ENCODE assay signal across 12 mouse cellular contexts in the genomic region with DNA sequence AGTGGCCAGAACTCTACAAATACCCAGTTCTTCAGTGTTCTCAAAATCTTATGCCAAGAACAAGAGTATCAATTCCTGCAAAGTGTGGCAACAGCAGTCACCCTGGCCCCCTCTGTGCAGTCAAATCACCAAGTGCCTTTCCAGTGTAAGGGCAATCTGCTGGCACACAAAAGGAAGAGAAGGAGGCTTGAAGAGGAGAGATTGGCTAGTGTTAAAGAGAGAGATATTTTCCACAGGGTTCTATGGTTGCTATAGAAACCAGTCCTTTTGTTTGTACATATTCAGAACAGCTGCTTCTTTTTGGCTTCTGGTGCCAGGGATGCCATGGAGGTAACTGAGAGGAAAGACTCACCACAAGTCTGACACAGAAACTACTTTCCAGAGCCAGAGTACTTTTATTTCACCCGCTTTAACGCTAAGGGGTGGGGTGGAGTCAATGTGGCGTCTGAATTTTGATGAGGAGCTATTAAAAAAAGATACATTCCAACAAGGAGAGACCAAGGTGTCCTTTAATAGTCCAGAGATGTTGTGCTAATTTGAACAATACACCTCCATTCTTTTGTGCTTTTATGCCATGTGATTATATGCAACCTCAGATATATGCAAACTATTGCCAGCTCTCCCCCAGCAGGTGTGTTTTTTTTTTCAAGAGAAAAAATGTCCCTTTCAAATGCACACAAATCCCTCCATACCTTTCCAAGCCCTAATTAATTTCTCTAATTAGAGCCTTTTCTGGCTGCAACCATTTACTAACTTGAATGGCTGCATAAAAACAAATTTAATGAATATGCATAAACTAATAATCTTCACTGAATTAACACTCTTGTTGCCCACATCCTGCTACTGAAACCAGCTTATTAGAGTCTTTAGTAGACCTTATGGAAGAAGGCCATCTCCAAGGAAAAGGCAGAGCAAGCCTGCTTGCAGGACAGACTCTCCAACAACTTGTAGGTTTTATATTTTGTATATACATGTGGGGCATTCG.
DNase-seq lines count a peak whose midpoint lies in the region; ATAC-seq and TF ChIP-seq lines count a peak whose summit lies in the region.
"Had no signal": no experiment of that assay in that cellular context is flagged by ENCODE, and none has a peak within 500 bp of the region (broad histone marks: within the 10 kb centered on the region; RNA-seq: fewer than 3 reads in every experiment).

No protein-coding gene starts in this region.

- peak in 1 of 2 experiments; percentile 5 for DNase-seq in layer of hippocampus, adult 2 months (ENCODE audit: low spot score in 2 of 2)
- no peak for DNase-seq in layer of hippocampus, postnatal 36 days
- DNase-seq in embryo, embryonic 10.5 days (ENCODE audit: low spot score) = peak; percentile 63
- DNase-seq in midbrain, postnatal 0 days (ENCODE audit: low spot score) = peak; percentile 75
- DNase-seq in adrenal gland, adult 18-20 months (ENCODE audit: low spot score in 2 of 2) = no peak
- no peak for DNase-seq in cerebellum, adult 9-10 months
- no peak for DNase-seq in urinary bladder, postnatal 36 days (ENCODE audit: low spot score in 2 of 2)
- DNase-seq: adrenal gland, postnatal 14 days; cerebellum, adult 9-11 months; liver; thymus, postnatal 14 days had no signal

- no peak overlapping the region; the same call in 1 of the 2 replicates for H3K4me2 ChIP-seq in hindbrain, embryonic 12.5 days (replicated peaks)
- H3K4me2 ChIP-seq in midbrain, postnatal 0 days (ENCODE audit: low read depth, low read length, poor library complexity, severe bottlenecking) = no peak overlapping the region

- peaks cover 7% of the 10 kb centered on the region for H3K4me1 ChIP-seq in hindbrain, embryonic 12.5 days
- peaks cover 7% of the 10 kb centered on the region; the same call in 1 of the 2 replicates for H3K4me1 ChIP-seq in midbrain, postnatal 0 days (ENCODE audit: insufficient read depth, low read length)

- H3K4me3 ChIP-seq in layer of hippocampus, adult 2 months = peak overlapping the region; percentile 4; the same call in 1 of the 2 replicates
- H3K4me3 ChIP-seq in hindbrain, embryonic 12.5 days = no peak overlapping the region
- H3K4me3 ChIP-seq in midbrain, postnatal 0 days (ENCODE audit: low read depth, low read length) = no peak overlapping the region

- H3K9ac ChIP-seq in hindbrain, embryonic 12.5 days = no peak overlapping the region
- H3K9ac ChIP-seq in midbrain, postnatal 0 days (replicated peaks; ENCODE audit: low read length, poor library complexity, severe bottlenecking) = no peak overlapping the region

- TF ChIP-seq CTCF in layer of hippocampus, adult 2 months (conservative IDR thresholded peaks at IDR 0.05) = no peak
- TF ChIP-seq CTCF in midbrain, postnatal 0 days (IDR thresholded peaks at IDR 0.05) = no peak

- ATAC-seq in hindbrain, embryonic 12.5 days (ENCODE audit: low FRiP score) = peak; percentile 93
- peak; percentile 66 for ATAC-seq in midbrain, postnatal 0 days (ENCODE audit: low FRiP score)

- H3K9me3 ChIP-seq in hindbrain, embryonic 12.5 days (replicated peaks) = no peaks in the 10 kb centered on the region
- H3K9me3 ChIP-seq in midbrain, postnatal 0 days (ENCODE audit: low read length) = no peaks in the 10 kb centered on the region

- WGBS in hindbrain, embryonic 12.5 days = 49% methylated on average over 4 of the region's 4 CpGs
- WGBS in midbrain, postnatal 0 days = 41% methylated on average over 4 of the region's 4 CpGs

- H3K27me3 ChIP-seq in hindbrain, embryonic 12.5 days = no peaks in the 10 kb centered on the region
- H3K27me3 ChIP-seq in midbrain, postnatal 0 days (ENCODE audit: insufficient read depth, low read length) = no peaks in the 10 kb centered on the region

- no peak overlapping the region for H3K27ac ChIP-seq in layer of hippocampus, adult 2 months
- peak overlapping the region; percentile 30; the same call in 1 of the 2 replicates for H3K27ac ChIP-seq in hindbrain, embryonic 12.5 days
- 0 out of 2 replicates have a peak overlapping the region, but pooled peaks have one; percentile 32 for H3K27ac ChIP-seq in midbrain, postnatal 0 days (ENCODE audit: low read depth, low read length)

- no peaks in the 10 kb centered on the region for H3K36me3 ChIP-seq in hindbrain, embryonic 12.5 days
- no peaks in the 10 kb centered on the region for H3K36me3 ChIP-seq in midbrain, postnatal 0 days (ENCODE audit: insufficient read depth, low read length)

Comparison
In these comparisons a context has a peak if more than half of its experiments do, and no peak if none do; other contexts are left out.
1. DNase-seq: peak in embryo, embryonic 10.5 days (single experiment) and midbrain, postnatal 0 days (single experiment); none in layer of hippocampus, postnatal 36 days (0 of 2), adrenal gland, adult 18-20 months (0 of 2), cerebellum, adult 9-10 months (single experiment) and urinary bladder, postnatal 36 days (0 of 2).